Mouse (Mus musculus): Measurements from ENCODE around the gene Pold3.

DNA sequence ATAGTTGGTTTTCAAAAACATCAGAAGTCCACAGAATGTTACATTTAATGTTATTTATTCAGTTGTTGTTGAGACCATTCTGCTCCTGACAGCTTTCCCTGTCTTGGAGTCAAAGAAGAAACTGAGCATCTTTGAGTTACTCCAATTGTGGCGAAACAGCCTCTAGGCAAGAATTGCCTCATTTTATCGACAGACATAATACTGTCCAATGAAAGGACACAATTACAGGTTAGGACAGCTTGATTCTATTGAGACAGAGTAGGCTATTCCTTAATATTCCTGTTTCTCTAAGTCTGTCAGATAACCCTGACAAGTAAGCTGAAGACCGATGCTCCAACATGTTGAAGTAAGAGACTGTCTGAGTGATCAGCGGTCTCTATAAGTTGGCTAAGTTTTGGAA, 16.7 kb upstream of the Pold3 start:
- TF ChIP-seq POLR2A (IDR thresholded peaks at IDR 0.05; ENCODE audit: insufficient read depth, low read depth, low read length) (no peak), CTCF (IDR thresholded peaks at IDR 0.05) (no peak), EP300 (IDR thresholded peaks at IDR 0.05; ENCODE audit: insufficient read depth, low read depth, low read length) (no peak)
